Mouse (Mus musculus): ENCODE measurements around the gene Ercc8.

GRCm38 (mm10) chr13:108124096-108124495, 34.4 kb upstream of the Ercc8 start:
- TF ChIP-seq CTCF (IDR thresholded peaks at IDR 0.05) (no peak), POLR2A (IDR thresholded peaks at IDR 0.05; ENCODE audit: insufficient read depth, low read depth, low read length) (no peak)

Measured in heart, adult 2 months (tissue).